In the genomic region with DNA sequence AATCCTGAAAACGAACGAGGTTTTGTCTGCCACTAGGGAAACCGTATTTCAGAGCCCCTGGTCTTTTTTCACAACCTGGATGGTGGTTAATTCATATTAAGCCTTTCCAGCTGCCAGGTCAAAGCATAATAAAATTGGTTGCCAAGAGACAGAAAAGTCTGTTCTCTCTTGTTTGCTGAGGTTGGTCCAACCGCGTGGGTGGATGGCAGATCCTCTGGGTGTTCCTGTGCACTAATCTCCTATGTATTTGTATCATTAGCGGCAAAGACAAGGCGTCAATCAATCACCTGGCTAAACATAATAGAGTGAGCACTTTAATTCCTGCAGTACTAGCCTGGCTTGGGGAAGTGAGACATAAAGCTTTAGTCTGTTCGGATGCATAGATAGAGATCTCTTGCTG, we compare ENCODE assay signal across 23 mouse cellular contexts. TPM values are rescaled to one million over a fixed set of nuclear protein-coding genes. Genes with fewer than 3 reads are reported as not detected.
DNase-seq lines count a peak whose midpoint lies in the region; ATAC-seq and TF ChIP-seq lines count a peak whose summit lies in the region.
"Had no signal": no experiment of that assay in that cellular context is flagged by ENCODE, and none has a peak within 500 bp of the region (broad histone marks: within the 10 kb centered on the region; RNA-seq: fewer than 3 reads in every experiment).

No protein-coding gene starts in this region.

- WGBS in stomach, postnatal 0 days: 25% methylated on average over 8 of the region's 8 CpGs

- DNase-seq in adrenal gland, adult (ENCODE audit: inconsistent age in 2 of 2, low spot score in 1 of 2): peak; percentile 38 to 60
- no peak for DNase-seq in adrenal gland, adult 8-10 months
- DNase-seq in layer of hippocampus, adult 2 months (ENCODE audit: low spot score in 2 of 2): peak in 1 of 2 experiments; percentile 34
- no peak for DNase-seq in layer of hippocampus, adult 9-10 months (ENCODE audit: low spot score)
- peak; percentile 99 for DNase-seq in gonadal fat pad, adult 2 months (ENCODE audit: low read depth)
- DNase-seq in stomach, postnatal 0 days (ENCODE audit: low spot score): no peak
- no peak for DNase-seq in lung, postnatal 4 days
- DNase-seq: cerebellum, adult 11-12 months; cerebellum, postnatal 14 days; heart, adult 11 months; heart, postnatal 36 days; lung, adult 2 months; right cerebral cortex, postnatal 4 days; thymus, postnatal 25 days had no signal

- no peaks in the 10 kb centered on the region for H3K9me3 ChIP-seq in stomach, postnatal 0 days (ENCODE audit: control insufficient read depth, low read length)
- H3K9me3 ChIP-seq: kidney, embryonic 15.5 days; liver, embryonic 12.5 days had no signal

- H3K36me3 ChIP-seq in stomach, postnatal 0 days (ENCODE audit: control insufficient read depth, insufficient read depth, low read length): no peaks in the 10 kb centered on the region
- H3K36me3 ChIP-seq: kidney, embryonic 15.5 days; liver, embryonic 12.5 days had no signal

- H3K27me3 ChIP-seq in stomach, postnatal 0 days (ENCODE audit: control insufficient read depth, insufficient read depth, low read length): no peaks in the 10 kb centered on the region
- H3K27me3 ChIP-seq: CH12.LX; kidney, embryonic 15.5 days; liver, embryonic 12.5 days had no signal

- TF ChIP-seq EP300 in stomach, postnatal 0 days (optimal IDR thresholded peaks at IDR 0.05): no peak

- TF ChIP-seq CTCF in layer of hippocampus, adult 2 months (conservative IDR thresholded peaks at IDR 0.05): no peak
- no peak for TF ChIP-seq CTCF in stomach, postnatal 0 days (IDR thresholded peaks at IDR 0.05; ENCODE audit: low read depth)

- H3K4me1 ChIP-seq in stomach, postnatal 0 days (replicated peaks; ENCODE audit: control insufficient read depth, insufficient read depth): no peaks in the 10 kb centered on the region

- no peak; the same call in 1 of the 2 replicates for ATAC-seq in stomach, postnatal 0 days (ENCODE audit: low FRiP score, low TSS enrichment)
- ATAC-seq: liver, embryonic 12.5 days had no signal

- no peak overlapping the region for H3K4me3 ChIP-seq in layer of hippocampus, adult 2 months
- no peak overlapping the region for H3K4me3 ChIP-seq in stomach, postnatal 0 days (ENCODE audit: low read depth, low read length)
- H3K4me3 ChIP-seq: kidney, embryonic 15.5 days; liver, embryonic 12.5 days had no signal

- no peak overlapping the region for H3K9ac ChIP-seq in stomach, postnatal 0 days (ENCODE audit: low read length)
- H3K9ac ChIP-seq: kidney, embryonic 15.5 days; liver, embryonic 12.5 days had no signal

- peak overlapping the region; percentile 73 for H3K27ac ChIP-seq in layer of hippocampus, adult 2 months
- H3K27ac ChIP-seq in stomach, postnatal 0 days (replicated peaks): 0 out of 2 replicates have a peak overlapping the region, but pooled peaks have one; percentile 30
- H3K27ac ChIP-seq: kidney, embryonic 15.5 days; liver, embryonic 12.5 days had no signal

- H3K4me2 ChIP-seq in stomach, postnatal 0 days (replicated peaks; ENCODE audit: low read depth): no peak overlapping the region
- H3K4me2 ChIP-seq: kidney, embryonic 15.5 days; liver, embryonic 12.5 days had no signal

RNA-seq across cellular contexts. Expression of a gene that starts 6.0 kb away (rescaled TPM):
- 10 to 100 TPM; 36.8 to 57.3 (median 48.1) TPM for total RNA-seq in adrenal gland, adult 8-10 months (2022)
- total RNA-seq in layer of hippocampus, adult 2 months (2021): 10 to 100 TPM; 14.5 to 17.3 TPM
- 1.9 and 2.8 TPM in 2 replicates for polyA plus RNA-seq in gonadal fat pad, adult 2 months (2012; rRNA removed)
- 22.5 and 22.7 TPM in 2 replicates for polyA plus RNA-seq in stomach, postnatal 0 days (2015; fragmentation: Nextera tagmentation; extraction: Ambion mirVana)

RNA-seq across cellular contexts. Expression of a gene that starts 10.4 kb away (rescaled TPM):
- 10 to 100 TPM; 15.5 to 26.6 (median 17.7) TPM for total RNA-seq in adrenal gland, adult 8-10 months (2022)
- total RNA-seq in layer of hippocampus, adult 2 months (2021): 10 to 100 TPM; 16.8 to 17.7 TPM
- 8.5 and 12.8 TPM in 2 replicates for polyA plus RNA-seq in gonadal fat pad, adult 2 months (2012; rRNA removed)
- 7.7 and 8.7 TPM in 2 replicates for polyA plus RNA-seq in stomach, postnatal 0 days (2015; fragmentation: Nextera tagmentation; extraction: Ambion mirVana)

RNA-seq across cellular contexts. Expression of a gene that starts 51.0 kb away (rescaled TPM):
- 1 to 10 TPM in 2 of 4 experiments, under 1 TPM in 2; 0.51 to 2.6 (median 1.0) TPM for total RNA-seq in adrenal gland, adult 8-10 months (2022)
- 1 to 10 TPM; 3.8 to 5.4 TPM for total RNA-seq in layer of hippocampus, adult 2 months (2021)
- 0.09 TPM in 1 of 2 replicates, not detected in the other for polyA plus RNA-seq in gonadal fat pad, adult 2 months (2012; rRNA removed)
- polyA plus RNA-seq in stomach, postnatal 0 days (2015; fragmentation: Nextera tagmentation; extraction: Ambion mirVana): not detected in 2 replicates
- total RNA-seq: gastrocnemius, adult 8-10 months; heart, postnatal 36 days; MEL had no signal
- polyA plus RNA-seq: forebrain, embryonic 11.5 days; heart, embryonic 14.5 days; kidney, embryonic 15.5 days; limb, embryonic 11.5 days; liver, embryonic 12.5 days had no signal

RNA-seq across cellular contexts. Expression of a gene that starts 51.7 kb away (rescaled TPM):
- total RNA-seq in adrenal gland, adult 8-10 months (2022): under 1 TPM in 3 of 4 experiments, not detected in 1; 0.26 to 0.42 (median 0.35) TPM
- total RNA-seq in layer of hippocampus, adult 2 months (2021): under 1 TPM in 1 of 2 experiments, not detected in 1; 0.91 TPM
- not detected in 2 replicates for polyA plus RNA-seq in gonadal fat pad, adult 2 months (2012; rRNA removed)
- not detected in 2 replicates for polyA plus RNA-seq in stomach, postnatal 0 days (2015; fragmentation: Nextera tagmentation; extraction: Ambion mirVana)
- total RNA-seq: adrenal gland, adult 18-20 months; CH12.LX; gastrocnemius, adult 8-10 months; heart, postnatal 36 days; MEL had no signal
- polyA plus RNA-seq: forebrain, embryonic 11.5 days; heart, embryonic 14.5 days; kidney, embryonic 15.5 days; limb, embryonic 11.5 days; liver, embryonic 12.5 days; lung, adult 2 months had no signal

Comparison
In these comparisons a context has a peak if more than half of its experiments do, and no peak if none do; other contexts are left out.
1. DNase-seq: peak in adrenal gland, adult (2 of 2) and gonadal fat pad, adult 2 months (single experiment); none in adrenal gland, adult 8-10 months (single experiment), layer of hippocampus, adult 9-10 months (single experiment), stomach, postnatal 0 days (single experiment) and lung, postnatal 4 days (0 of 2).